Mouse (Mus musculus) hindbrain, embryonic 11.5 days (tissue): Measurements from ENCODE around the gene Slc32a1. TPM values are rescaled to one million over a fixed set of nuclear protein-coding genes. Genes with fewer than 3 reads are reported as not detected.
A peak's percentile ranks its signal among the peaks of the same experiment; 100 is the strongest.

ENCODE experiments used
- ATAC-seq: fragments of 200-750 bp; cut with Nextera tagmentation; 2 replicates; pipeline ENCODE4 v1.8.0; 2017; ENCODE audit warnings: mild to moderate bottlenecking, moderate TSS enrichment, moderate library complexity; ENCODE audit not compliant: low FRiP score
- DNase-seq: peaks from one replicate; pipeline ENCODE4 v3.0.0-alpha.2; 2015; ENCODE audit warnings: low spot score
- H3K27ac ChIP-seq: fragments of 300-500 bp; sonication (generic); 2 replicates; pipeline ENCODE4 v1.5.1; 2014; ENCODE audit warnings: mild to moderate bottlenecking, low read depth, low read length
- H3K27me3 ChIP-seq: fragments of 300-500 bp; sonication (generic); 2 replicates; pipeline ENCODE4 v1.6.1; 2014; ENCODE audit warnings: mild to moderate bottlenecking, low read length, moderate library complexity, mixed read lengths; ENCODE audit not compliant: control insufficient read depth, insufficient read depth
- H3K36me3 ChIP-seq: fragments of 300-500 bp; sonication (generic); 2 replicates; pipeline ENCODE4 v1.6.1; 2014; ENCODE audit warnings: mild to moderate bottlenecking, low read length, moderate library complexity, mixed read lengths; ENCODE audit not compliant: control insufficient read depth, insufficient read depth
- H3K4me1 ChIP-seq: fragments of 300-500 bp; sonication (generic); replicated peaks from 2 replicates; pipeline ENCODE4 v1.6.1; 2014; ENCODE audit warnings: low read length, mixed read lengths; ENCODE audit not compliant: control insufficient read depth, insufficient read depth
- H3K4me2 ChIP-seq: fragments of 300-500 bp; sonication (generic); replicated peaks from 2 replicates; pipeline ENCODE4 v1.6.1; 2014; ENCODE audit warnings: mild to moderate bottlenecking, low read depth, low read length
- H3K4me3 ChIP-seq: fragments of 300-500 bp; sonication (generic); 2 replicates; pipeline ENCODE4 v1.5.1; 2014; ENCODE audit warnings: low read depth, low read length
- H3K9ac ChIP-seq: fragments of 300-500 bp; sonication (generic); 2 replicates; pipeline ENCODE4 v1.6.1; 2014; ENCODE audit warnings: low read depth, low read length
- H3K9me3 ChIP-seq: fragments of 300-500 bp; sonication (generic); 2 replicates; pipeline ENCODE4 v1.6.1; 2016; ENCODE audit warnings: low read length; ENCODE audit not compliant: control insufficient read depth
- WGBS: fragments of 180-500 bp; shearing (Covaris S2); extraction: QIAGEN DNeasy Blood & Tissue Kit; methylation state at CpG from one replicate; pipeline ENCODE4 v1.1.7; 2014; 5-methylcytosine and 5-hydroxymethylcytosine counted together
- polyA plus RNA-seq: library from polyadenylated mRNA; unstranded; fragments of >200 nt; fragmentation: Nextera tagmentation; extraction: Ambion mirVana; gene quantifications from 2 replicates; pipeline ENCODE4 v1.2.1, GENCODE M21; 2014

Slc32a1 gene
- polyA plus RNA-seq, 1 experiment from 2014 or later, result 2.9 TPM

DNA sequence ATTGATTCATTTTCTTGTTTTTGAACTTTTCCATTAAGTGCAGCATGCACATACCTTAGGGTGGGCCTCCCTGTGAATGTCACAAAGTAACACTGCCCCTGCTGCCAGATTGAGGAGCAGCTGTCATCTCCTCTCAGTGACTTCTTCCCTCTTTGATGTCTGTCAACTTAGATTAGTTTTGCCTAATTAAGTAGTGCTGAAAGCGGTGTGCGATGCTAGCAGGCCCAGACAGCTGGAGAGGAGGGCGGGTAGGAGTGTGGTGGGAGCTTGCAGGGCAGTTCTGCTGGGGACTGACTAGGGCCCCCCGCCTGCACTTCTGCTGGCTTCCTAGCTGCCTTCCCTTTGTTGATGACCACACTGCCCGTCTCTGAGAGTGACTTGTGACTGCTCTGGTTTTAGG lies 21.3 kb downstream of the Slc32a1 start:
- H3K36me3 ChIP-seq, result peaks cover 22% of the 10 kb centered on the region
- no peak overlapping the region for H3K27ac ChIP-seq
- WGBS, result 72% methylated on average over 5 of the region's 5 CpGs
- H3K9me3 ChIP-seq, result no peaks in the 10 kb centered on the region
- ATAC-seq, result no peak
- H3K4me3 ChIP-seq, result no peak overlapping the region
- H3K4me1 ChIP-seq, result no peaks in the 10 kb centered on the region
- H3K27me3 ChIP-seq, result no peaks in the 10 kb centered on the region
- no peak overlapping the region for H3K9ac ChIP-seq
- H3K4me2 ChIP-seq, result no peak overlapping the region
- DNase-seq, result no peak

DNA sequence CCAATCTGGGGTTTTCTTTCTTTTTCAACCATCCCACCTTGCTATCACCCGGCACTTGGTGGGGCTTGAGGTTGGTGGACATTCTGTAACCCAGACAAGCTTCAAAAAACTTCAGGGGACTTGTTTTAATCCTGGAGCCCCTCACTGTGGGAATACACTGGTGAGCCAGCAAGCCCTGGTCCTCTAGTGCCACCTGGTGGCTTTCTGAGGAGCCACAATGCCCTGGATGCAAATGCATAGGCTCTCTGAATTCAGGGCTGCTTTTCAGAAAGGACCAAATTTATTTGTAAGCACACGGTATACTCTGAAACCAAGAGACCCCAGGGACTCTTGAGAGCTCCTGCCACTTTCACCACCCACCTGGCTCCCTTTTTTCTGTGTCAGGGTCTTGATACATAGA lies 31.3 kb downstream of the Slc32a1 start:
- no peak overlapping the region for H3K27ac ChIP-seq
- H3K4me1 ChIP-seq, result no peaks in the 10 kb centered on the region
- WGBS, result 19% methylated on average over 2 of the region's 2 CpGs
- H3K4me2 ChIP-seq, result no peak overlapping the region
- DNase-seq (peak; percentile 85), ATAC-seq (no peak)
- H3K27me3 ChIP-seq, result no peaks in the 10 kb centered on the region
- peaks cover 3% of the 10 kb centered on the region; the same call in 1 of the 2 replicates for H3K36me3 ChIP-seq
- no peak overlapping the region for H3K4me3 ChIP-seq
- H3K9me3 ChIP-seq, result no peaks in the 10 kb centered on the region
- no peak overlapping the region for H3K9ac ChIP-seq

DNA sequence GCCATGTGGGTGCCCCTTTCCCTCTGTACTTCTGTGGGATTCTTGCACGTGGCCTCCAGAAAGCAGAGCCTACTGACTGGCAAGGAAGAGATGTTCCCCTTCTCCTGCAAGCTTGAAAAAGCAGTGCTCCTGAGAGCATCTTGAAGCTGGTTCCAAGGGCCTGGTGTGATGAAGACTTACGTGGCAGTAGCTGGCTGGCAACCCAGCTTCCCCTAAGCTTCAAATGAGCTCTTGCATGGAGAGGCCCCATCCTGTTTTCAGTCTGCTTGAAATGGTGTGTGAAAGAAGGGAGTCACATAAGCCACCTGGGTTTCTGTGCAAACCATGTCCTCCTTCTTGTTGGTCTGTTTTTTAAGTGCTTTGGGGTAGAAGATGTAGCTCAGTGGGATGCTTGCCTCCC lies 32.0 kb downstream of the Slc32a1 start:
- no peak overlapping the region for H3K4me3 ChIP-seq
- no peaks in the 10 kb centered on the region for H3K9me3 ChIP-seq
- H3K27ac ChIP-seq, result no peak overlapping the region
- no peak overlapping the region for H3K9ac ChIP-seq
- ATAC-seq (no peak), DNase-seq (no peak)
- no peak overlapping the region for H3K4me2 ChIP-seq
- H3K4me1 ChIP-seq, result no peaks in the 10 kb centered on the region
- 91% methylated on average over 2 of the region's 2 CpGs for WGBS
- 0 out of 2 replicates have a peak, but pooled peaks cover 3% of the 10 kb centered on the region for H3K36me3 ChIP-seq
- H3K27me3 ChIP-seq, result no peaks in the 10 kb centered on the region

DNA sequence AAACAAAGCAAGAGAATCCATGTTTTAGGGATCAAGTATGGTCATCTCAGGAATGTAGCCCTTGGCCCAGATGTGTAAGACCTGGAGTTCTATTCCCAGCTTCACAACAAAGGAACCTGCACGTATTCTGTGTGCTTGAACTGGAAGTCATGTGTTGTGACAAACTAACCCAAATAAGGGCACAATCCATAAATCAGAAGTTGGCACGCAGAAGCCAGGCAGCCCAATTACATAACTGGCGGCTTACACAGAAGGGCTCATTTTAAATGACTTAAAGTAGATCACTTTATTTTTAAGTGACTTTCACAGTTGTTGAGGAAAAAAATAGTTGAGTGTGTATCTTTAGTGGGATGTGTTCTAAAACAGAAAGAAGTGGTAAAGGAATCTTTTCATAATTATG lies 33.2 kb downstream of the Slc32a1 start:
- ATAC-seq (no peak), DNase-seq (no peak)
- no peaks in the 10 kb centered on the region for H3K4me1 ChIP-seq
- no peak overlapping the region for H3K27ac ChIP-seq
- H3K27me3 ChIP-seq, result no peaks in the 10 kb centered on the region
- H3K36me3 ChIP-seq, result 0 out of 2 replicates have a peak, but pooled peaks cover 3% of the 10 kb centered on the region
- no peak overlapping the region for H3K4me2 ChIP-seq
- no peak overlapping the region for H3K4me3 ChIP-seq
- no peak overlapping the region for H3K9ac ChIP-seq
- WGBS, result 95% methylated on average over 3 of the region's 3 CpGs
- no peaks in the 10 kb centered on the region for H3K9me3 ChIP-seq

DNA sequence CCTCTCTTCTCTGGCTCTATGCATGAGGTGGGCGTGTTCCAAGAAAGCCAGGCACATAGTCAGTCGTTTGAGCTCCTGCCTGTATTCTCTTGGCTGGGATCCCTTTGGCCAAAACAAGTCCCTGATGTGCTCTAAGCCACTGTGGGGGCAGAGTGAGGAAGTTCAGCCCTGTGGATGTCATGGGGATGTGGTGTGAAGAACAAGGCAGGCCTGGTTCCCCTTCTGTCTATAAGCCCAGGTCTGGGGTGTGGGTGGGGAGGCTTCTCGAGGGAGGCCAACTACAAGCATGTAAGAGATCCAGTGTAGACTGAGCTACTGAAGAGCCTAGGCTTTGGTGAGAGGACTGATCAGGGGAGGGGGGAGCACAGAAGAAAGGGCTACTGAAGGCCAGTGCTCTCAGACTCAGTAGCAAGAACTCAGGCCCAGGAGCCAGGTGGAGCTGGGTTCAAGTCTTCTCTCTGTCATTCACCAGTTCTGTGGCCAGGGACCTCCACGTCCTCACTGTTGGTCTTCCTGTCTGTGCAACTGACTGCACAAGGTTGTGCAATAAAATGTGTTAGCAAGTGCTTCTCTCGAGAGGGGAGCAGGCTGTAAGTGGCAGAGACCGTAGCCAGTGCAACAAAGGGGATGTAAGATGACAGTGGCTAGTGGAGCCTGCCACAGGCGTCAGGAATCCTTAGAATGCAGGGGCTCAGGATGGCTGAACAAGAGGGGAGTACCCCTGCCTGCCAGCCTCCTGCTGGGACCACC lies 40.8 kb downstream of the Slc32a1 start:
- no peaks in the 10 kb centered on the region; the same call in 1 of the 2 replicates for H3K4me1 ChIP-seq
- ATAC-seq (no peak), DNase-seq (no peak)
- H3K9me3 ChIP-seq, result no peaks in the 10 kb centered on the region
- H3K4me2 ChIP-seq, result no peak overlapping the region
- H3K27ac ChIP-seq, result no peak overlapping the region
- H3K27me3 ChIP-seq, result no peaks in the 10 kb centered on the region
- whole genome bisulfite sequencing, result 63% methylated on average over 7 of the region's 7 CpGs
- H3K36me3 ChIP-seq, result no peaks in the 10 kb centered on the region
- no peak overlapping the region for H3K4me3 ChIP-seq
- no peak overlapping the region for H3K9ac ChIP-seq

DNA sequence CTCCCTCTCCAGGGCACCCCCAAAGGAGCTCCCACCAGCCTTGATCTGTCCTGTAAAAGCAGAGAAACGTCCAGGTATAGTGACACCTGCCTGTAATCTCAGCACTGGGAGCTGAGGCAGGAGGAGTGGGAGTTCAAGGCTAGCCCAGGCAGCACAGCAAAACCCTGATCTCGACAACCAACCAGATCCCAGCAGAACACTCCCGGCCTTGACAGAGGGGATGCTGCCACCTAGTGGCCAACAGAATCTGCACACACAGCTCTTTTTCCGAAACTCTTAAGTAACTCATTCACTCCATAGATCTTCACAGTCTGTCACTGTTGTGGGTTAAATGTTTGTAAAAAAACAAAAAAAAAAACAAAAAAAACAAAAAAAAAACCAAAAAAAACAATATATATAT lies 42.4 kb downstream of the Slc32a1 start:
- Histone ChIP-seq H3K4me1 (no peaks in the 10 kb centered on the region; the same call in 1 of the 2 replicates), H3K27me3 (no peaks in the 10 kb centered on the region), H3K36me3 (no peaks in the 10 kb centered on the region), H3K4me3 (no peak overlapping the region), H3K27ac (no peak overlapping the region), H3K9me3 (no peaks in the 10 kb centered on the region), H3K9ac (no peak overlapping the region), H3K4me2 (no peak overlapping the region)
- no peak for ATAC-seq
- peak; percentile 86 for DNase-seq
- WGBS, result 6% methylated on average over 4 of the region's 4 CpGs

DNA sequence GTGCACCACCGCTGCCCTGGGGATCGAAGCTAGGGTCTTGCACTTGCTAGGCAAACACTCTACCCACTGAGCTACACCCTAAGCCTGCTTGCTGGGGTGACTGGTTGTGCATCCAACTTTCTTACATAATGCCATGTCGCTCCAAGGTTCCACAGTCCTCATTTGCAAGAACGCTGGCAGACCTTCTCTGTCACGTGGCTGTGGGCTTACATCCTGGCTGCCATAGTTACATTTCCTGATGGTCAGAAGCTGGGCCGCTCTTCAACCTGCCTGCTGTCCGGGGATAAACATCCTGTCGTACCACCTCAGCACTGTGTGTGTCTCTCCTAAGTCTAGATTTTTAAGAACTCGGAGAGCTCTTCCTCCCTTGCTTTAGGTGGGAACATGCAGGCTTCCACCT lies 44.1 kb downstream of the Slc32a1 start:
- Histone ChIP-seq H3K4me2 (no peak overlapping the region), H3K27me3 (no peaks in the 10 kb centered on the region), H3K27ac (no peak overlapping the region), H3K36me3 (no peaks in the 10 kb centered on the region), H3K4me3 (no peak overlapping the region), H3K9ac (no peak overlapping the region), H3K9me3 (no peaks in the 10 kb centered on the region), H3K4me1 (no peaks in the 10 kb centered on the region; the same call in 1 of the 2 replicates)
- 88% methylated on average over 9 of the region's 9 CpGs for WGBS
- no peak for ATAC-seq
- DNase-seq, result no peak

DNA sequence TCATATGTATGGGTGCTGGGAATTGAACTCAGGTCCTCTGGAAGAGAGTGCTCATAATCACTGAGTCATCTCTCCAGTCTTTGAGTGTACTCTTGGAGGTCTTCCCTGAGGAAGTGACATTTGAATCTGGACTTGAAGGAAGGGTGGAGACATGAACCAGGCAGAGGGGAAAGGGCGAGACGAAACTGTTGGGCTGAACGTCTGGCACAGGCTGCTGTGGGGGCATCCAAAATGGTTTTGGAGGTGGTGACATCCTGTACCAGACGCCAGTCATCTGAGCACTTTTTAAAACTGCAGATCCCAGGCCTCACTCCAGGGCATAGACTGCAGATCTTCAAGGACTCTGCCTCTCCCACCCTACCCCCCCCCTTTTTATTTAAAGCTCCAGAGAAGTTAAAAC lies 45.2 kb downstream of the Slc32a1 start:
- H3K4me3 ChIP-seq, result no peak overlapping the region
- ATAC-seq (no peak), DNase-seq (no peak)
- no peaks in the 10 kb centered on the region for H3K27me3 ChIP-seq
- H3K4me2 ChIP-seq, result no peak overlapping the region
- H3K4me1 ChIP-seq, result no peaks in the 10 kb centered on the region; the same call in 1 of the 2 replicates
- H3K36me3 ChIP-seq, result no peaks in the 10 kb centered on the region
- no peak overlapping the region for H3K9ac ChIP-seq
- no peaks in the 10 kb centered on the region for H3K9me3 ChIP-seq
- no peak overlapping the region for H3K27ac ChIP-seq
- WGBS, result 82% methylated on average over 4 of the region's 4 CpGs

DNA sequence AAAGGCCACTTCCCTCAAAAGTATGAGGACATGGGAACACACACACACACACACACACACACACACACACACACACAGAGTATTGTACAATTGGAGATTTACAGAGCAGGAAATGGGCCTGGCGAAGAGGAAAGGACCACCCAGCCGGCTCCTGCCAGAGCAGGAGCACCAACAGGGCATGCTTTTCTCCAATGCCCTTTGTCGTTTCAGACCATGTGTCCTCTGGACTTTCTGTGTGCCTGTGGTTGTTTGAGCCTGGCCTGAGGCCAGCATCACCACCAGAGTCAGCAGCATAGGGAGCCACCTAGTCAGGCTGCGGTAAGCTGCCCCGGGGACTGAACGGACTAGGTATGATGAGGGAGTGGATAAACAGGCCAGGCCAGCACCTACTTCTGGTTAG lies 48.3 kb downstream of the Slc32a1 start:
- no peaks in the 10 kb centered on the region for H3K9me3 ChIP-seq
- H3K9ac ChIP-seq, result no peak overlapping the region
- 56% methylated on average over 6 of the region's 6 CpGs for WGBS
- no peaks in the 10 kb centered on the region for H3K36me3 ChIP-seq
- DNase-seq (no peak), ATAC-seq (no peak)
- H3K27ac ChIP-seq, result no peak overlapping the region
- H3K4me1 ChIP-seq, result no peaks in the 10 kb centered on the region
- no peak overlapping the region for H3K4me3 ChIP-seq
- no peaks in the 10 kb centered on the region for H3K27me3 ChIP-seq
- no peak overlapping the region for H3K4me2 ChIP-seq
